Mouse (Mus musculus): ENCODE measurements around the gene Zfp13. TPM values are rescaled to one million over a fixed set of nuclear protein-coding genes. Genes with fewer than 3 reads are reported as not detected.
"Not testable (repeated sequence)": the region's sequence is repeated elsewhere in the genome, so short reads cannot be mapped to it uniquely, and the experiment has no call there.

Gene Zfp13
- polyA plus RNA-seq, 1 experiment from 2014 or later = 3.4 TPM

GRCm38 (mm10) chr17:23539608-23540007 is 59.7 kb downstream of the Zfp13 start:
- 96% methylated on average over 5 of the region's 5 CpGs for WGBS
- no peak for TF ChIP-seq CTCF (IDR thresholded peaks at IDR 0.05; ENCODE audit: low read depth)

DNA sequence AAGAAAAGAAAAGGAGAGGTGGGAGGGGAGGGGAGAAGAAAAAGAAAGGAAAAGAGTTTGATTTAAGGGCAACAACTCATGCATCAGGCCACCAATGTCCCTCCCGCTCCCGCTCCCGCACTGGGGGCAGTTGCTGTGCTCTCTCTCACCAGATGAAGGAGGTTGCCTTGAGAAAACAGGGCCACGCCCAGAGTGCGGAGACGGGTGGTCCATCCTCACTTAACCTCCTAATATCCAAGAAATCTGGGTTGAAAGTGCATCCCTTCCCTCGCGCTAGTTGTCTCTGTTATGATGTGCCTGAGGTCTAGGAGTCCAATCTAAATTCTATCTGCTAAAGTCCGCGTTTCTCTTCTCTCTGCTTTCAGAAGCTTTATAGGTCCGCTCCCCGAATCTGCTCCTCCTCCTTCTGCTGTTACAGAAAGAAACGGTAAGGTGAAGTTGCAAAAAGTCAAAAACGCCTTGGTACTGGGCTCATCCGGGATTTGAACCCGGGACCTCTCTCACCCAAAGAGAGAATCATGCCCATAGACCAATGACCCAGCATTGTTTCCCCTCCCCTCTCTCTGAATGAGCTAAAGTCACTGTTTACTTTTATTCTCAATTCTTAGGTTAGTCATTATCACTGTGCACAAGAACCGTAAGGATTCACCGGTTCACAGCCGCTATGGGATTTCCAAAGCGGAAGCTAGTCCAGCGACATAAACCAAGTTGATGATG is 60.8 kb downstream of the Zfp13 start:
- H3K4me3 ChIP-seq (ENCODE audit: low read depth, low read length) = peak overlapping the region; percentile 27
- WGBS = 10% methylated on average over 21 of the region's 21 CpGs
- peaks cover 9% of the 10 kb centered on the region; the same call in 1 of the 2 replicates for H3K27me3 ChIP-seq (replicated peaks; ENCODE audit: control insufficient read depth, insufficient read depth, low read length)
- H3K4me1 ChIP-seq (replicated peaks; ENCODE audit: control insufficient read depth, insufficient read depth, low read length) = peaks cover 6% of the 10 kb centered on the region; the same call in 1 of the 2 replicates
- no peak for ATAC-seq
- H3K9ac ChIP-seq (ENCODE audit: low read depth, low read length) = no peak overlapping the region
- peak overlapping the region; percentile 57 for H3K4me2 ChIP-seq (replicated peaks; ENCODE audit: low read depth)
- no peaks in the 10 kb centered on the region for H3K9me3 ChIP-seq (ENCODE audit: control insufficient read depth)
- no peak for TF ChIP-seq CTCF (IDR thresholded peaks at IDR 0.05; ENCODE audit: low read depth)
- H3K27ac ChIP-seq (ENCODE audit: low read depth, low read length) = no peak overlapping the region
- H3K36me3 ChIP-seq (ENCODE audit: control insufficient read depth, insufficient read depth) = no peaks in the 10 kb centered on the region

More at GRCm38 (mm10) chr17:23539608-23540007, 59.7 kb downstream of the Zfp13 start:
- peaks cover 9% of the 10 kb centered on the region; the same call in 1 of the 2 replicates for H3K27me3 ChIP-seq (replicated peaks; ENCODE audit: control insufficient read depth, insufficient read depth, low read length)
- H3K36me3 ChIP-seq (ENCODE audit: control insufficient read depth, insufficient read depth) = no peaks in the 10 kb centered on the region
- no peak overlapping the region for H3K9ac ChIP-seq (ENCODE audit: low read depth, low read length)
- no peak overlapping the region for H3K27ac ChIP-seq (ENCODE audit: low read depth, low read length)
- no peak overlapping the region for H3K4me3 ChIP-seq (ENCODE audit: low read depth, low read length)
- H3K9me3 ChIP-seq (ENCODE audit: control insufficient read depth) = no peaks in the 10 kb centered on the region
- H3K4me1 ChIP-seq (replicated peaks; ENCODE audit: control insufficient read depth, insufficient read depth, low read length) = peaks cover 6% of the 10 kb centered on the region
- H3K4me2 ChIP-seq (replicated peaks; ENCODE audit: low read depth) = no peak overlapping the region
- no peak for ATAC-seq

DNA sequence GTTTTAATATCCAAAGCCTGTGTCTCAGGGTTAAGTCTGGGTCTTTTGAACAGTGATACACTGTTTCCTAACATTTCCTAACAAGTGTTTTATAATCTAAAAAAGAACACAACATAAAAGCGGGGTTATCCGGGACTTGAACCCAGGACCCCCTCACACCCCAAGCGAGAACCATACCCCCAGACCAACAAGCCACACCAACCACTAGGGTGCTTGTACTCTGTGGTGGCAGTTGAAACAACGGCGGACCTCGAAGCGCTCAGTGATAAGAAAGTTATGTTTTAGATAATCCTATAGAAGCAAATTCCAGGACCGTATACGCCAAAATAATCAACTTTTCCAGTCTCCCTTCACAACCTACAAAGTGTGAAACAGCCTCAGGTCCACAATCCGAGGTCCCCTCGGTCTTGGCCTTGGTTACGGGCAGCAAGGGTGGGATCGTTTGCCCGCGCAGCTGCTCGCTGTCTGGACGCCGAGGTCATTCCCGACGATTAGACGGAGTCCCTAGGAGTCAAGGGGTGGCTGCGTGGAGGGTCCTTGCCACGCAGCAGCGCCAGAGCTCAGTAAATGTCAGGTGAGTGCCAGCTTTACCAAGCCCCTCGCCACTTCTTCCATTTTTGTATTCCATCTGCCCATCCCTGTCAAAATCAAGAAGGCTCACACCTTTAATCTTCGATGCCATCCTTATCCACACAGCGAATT is 61.6 kb downstream of the Zfp13 start:
- Histone ChIP-seq H3K4me1 (replicated peaks; ENCODE audit: control insufficient read depth, insufficient read depth, low read length) (peaks cover 6% of the 10 kb centered on the region; the same call in 1 of the 2 replicates), H3K9ac (ENCODE audit: low read depth, low read length) (no peak overlapping the region), H3K4me3 (ENCODE audit: low read depth, low read length) (peak overlapping the region; percentile 27), H3K4me2 (replicated peaks; ENCODE audit: low read depth) (peak overlapping the region; percentile 57), H3K27ac (ENCODE audit: low read depth, low read length) (no peak overlapping the region), H3K36me3 (ENCODE audit: control insufficient read depth, insufficient read depth) (no peaks in the 10 kb centered on the region), H3K27me3 (replicated peaks; ENCODE audit: control insufficient read depth, insufficient read depth, low read length) (peaks cover 9% of the 10 kb centered on the region; the same call in 1 of the 2 replicates), H3K9me3 (ENCODE audit: control insufficient read depth) (no peaks in the 10 kb centered on the region)
- 7% methylated on average over 27 of the region's 27 CpGs for WGBS
- TF ChIP-seq CTCF (IDR thresholded peaks at IDR 0.05; ENCODE audit: low read depth) = no peak
- no peak for ATAC-seq

GRCm38 (mm10) chr17:23535046-23535788 is 64.1 kb downstream of the Zfp13 start:
- H3K27ac ChIP-seq (ENCODE audit: low read depth, low read length); H3K36me3 ChIP-seq (ENCODE audit: control insufficient read depth, insufficient read depth); ATAC-seq; H3K9me3 ChIP-seq (ENCODE audit: control insufficient read depth); H3K4me3 ChIP-seq (ENCODE audit: low read depth, low read length); H3K4me1 ChIP-seq (replicated peaks; ENCODE audit: control insufficient read depth, insufficient read depth, low read length); H3K9ac ChIP-seq (ENCODE audit: low read depth, low read length); H3K27me3 ChIP-seq (replicated peaks; ENCODE audit: control insufficient read depth, insufficient read depth, low read length): not testable (repeated sequence)
- peak overlapping the region; percentile 46 for H3K4me2 ChIP-seq (replicated peaks; ENCODE audit: low read depth)
- WGBS = 4% methylated on average over 13 of the region's 29 CpGs

- H3K36me3 ChIP-seq (ENCODE audit: control insufficient read depth, insufficient read depth); H3K9me3 ChIP-seq (ENCODE audit: control insufficient read depth); H3K4me1 ChIP-seq (replicated peaks; ENCODE audit: control insufficient read depth, insufficient read depth, low read length); H3K4me2 ChIP-seq (replicated peaks; ENCODE audit: low read depth); ATAC-seq; H3K27ac ChIP-seq (ENCODE audit: low read depth, low read length); H3K27me3 ChIP-seq (replicated peaks; ENCODE audit: control insufficient read depth, insufficient read depth, low read length); H3K9ac ChIP-seq (ENCODE audit: low read depth, low read length); H3K4me3 ChIP-seq (ENCODE audit: low read depth, low read length): not testable (repeated sequence)
- 11% methylated on average over 9 of the region's 23 CpGs for WGBS
These were observed 65.4 kb downstream of the Zfp13 start for GRCm38 (mm10) chr17:23533591-23534490.

DNA sequence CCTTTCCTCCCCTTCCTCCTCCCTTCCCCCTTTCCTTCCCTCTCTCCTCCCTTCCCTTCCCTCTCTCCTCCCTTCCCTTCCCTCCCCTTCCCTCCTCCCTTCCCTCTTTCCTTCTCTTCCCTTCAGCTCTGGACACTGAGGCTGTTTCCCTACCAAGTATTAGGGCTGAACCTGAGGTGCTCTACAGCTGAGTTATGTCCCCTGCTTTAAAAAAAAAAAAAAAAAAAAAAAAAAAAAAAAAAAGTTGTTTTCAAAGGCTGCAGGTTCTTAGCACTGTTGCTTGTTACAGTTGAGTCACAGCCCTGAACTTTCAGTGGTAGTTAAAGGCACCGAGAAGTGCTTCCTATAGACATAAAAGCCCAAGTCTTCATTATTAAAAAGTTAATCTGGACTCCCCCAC is 67.9 kb downstream of the Zfp13 start:
- 37% methylated on average over 1 of the region's 1 CpGs for WGBS
- H3K4me1 ChIP-seq (replicated peaks; ENCODE audit: control insufficient read depth, insufficient read depth, low read length); H3K4me2 ChIP-seq (replicated peaks; ENCODE audit: low read depth); ATAC-seq; H3K27ac ChIP-seq (ENCODE audit: low read depth, low read length); H3K9me3 ChIP-seq (ENCODE audit: control insufficient read depth); H3K9ac ChIP-seq (ENCODE audit: low read depth, low read length); H3K4me3 ChIP-seq (ENCODE audit: low read depth, low read length); H3K27me3 ChIP-seq (replicated peaks; ENCODE audit: control insufficient read depth, insufficient read depth, low read length); H3K36me3 ChIP-seq (ENCODE audit: control insufficient read depth, insufficient read depth): not testable (repeated sequence)

Other genes with a start within 250 kb of the Zfp13 start
- not detected in 2 replicates for gene Vmn2r116, start 214.9 kb downstream of the Zfp13 start, polyA plus RNA-seq (2015; fragmentation: Nextera tagmentation; extraction: Ambion mirVana)
- not detected in 2 replicates for gene Vmn2r117, start 119.8 kb downstream of the Zfp13 start, polyA plus RNA-seq (2015; fragmentation: Nextera tagmentation; extraction: Ambion mirVana)
- gene Zfp213, start 35.2 kb downstream of the Zfp13 start, polyA plus RNA-seq (2015; fragmentation: Nextera tagmentation; extraction: Ambion mirVana) = 8.1 and 8.2 TPM in 2 replicates
- gene Zscan10, start 1.4 kb upstream of the Zfp13 start, polyA plus RNA-seq (2015; fragmentation: Nextera tagmentation; extraction: Ambion mirVana) = not detected in 2 replicates
- gene Mmp25, start 45.8 kb upstream of the Zfp13 start, polyA plus RNA-seq (2015; fragmentation: Nextera tagmentation; extraction: Ambion mirVana) = 0.13 and 0.16 TPM in 2 replicates
- gene Bicdl2, start 61.0 kb upstream of the Zfp13 start, polyA plus RNA-seq (2015; fragmentation: Nextera tagmentation; extraction: Ambion mirVana) = 7.8 and 8.5 TPM in 2 replicates
- 131 and 136 TPM in 2 replicates for gene Hcfc1r1, start 74.1 kb upstream of the Zfp13 start, polyA plus RNA-seq (2015; fragmentation: Nextera tagmentation; extraction: Ambion mirVana)
- gene Thoc6, start 74.4 kb upstream of the Zfp13 start, polyA plus RNA-seq (2015; fragmentation: Nextera tagmentation; extraction: Ambion mirVana) = 14.7 and 15.5 TPM in 2 replicates
- gene Tnfrsf12a, start 78.0 kb upstream of the Zfp13 start, polyA plus RNA-seq (2015; fragmentation: Nextera tagmentation; extraction: Ambion mirVana) = 46.6 and 50.9 TPM in 2 replicates
- gene Cldn6, start 79.8 kb upstream of the Zfp13 start, polyA plus RNA-seq (2015; fragmentation: Nextera tagmentation; extraction: Ambion mirVana) = 0.38 and 0.42 TPM in 2 replicates
- gene Cldn9, start 84.5 kb upstream of the Zfp13 start, polyA plus RNA-seq (2015; fragmentation: Nextera tagmentation; extraction: Ambion mirVana) = 0.23 and 0.34 TPM in 2 replicates
- gene 1520401A03Rik, start 123.3 kb upstream of the Zfp13 start, polyA plus RNA-seq (2015; fragmentation: Nextera tagmentation; extraction: Ambion mirVana) = 0.05 TPM in 1 of 2 replicates, not detected in the other
- gene Pkmyt1, start 126.8 kb upstream of the Zfp13 start, polyA plus RNA-seq (2015; fragmentation: Nextera tagmentation; extraction: Ambion mirVana) = 12.4 and 12.6 TPM in 2 replicates
- 15.0 and 15.9 TPM in 2 replicates for gene Paqr4, start 141.4 kb upstream of the Zfp13 start, polyA plus RNA-seq (2015; fragmentation: Nextera tagmentation; extraction: Ambion mirVana)
- 2.7 and 2.8 TPM in 2 replicates for gene Kremen2, start 146.3 kb upstream of the Zfp13 start, polyA plus RNA-seq (2015; fragmentation: Nextera tagmentation; extraction: Ambion mirVana)
- gene Flywch1, start 172.1 kb upstream of the Zfp13 start, polyA plus RNA-seq (2015; fragmentation: Nextera tagmentation; extraction: Ambion mirVana) = 36.8 and 39.0 TPM in 2 replicates
- 17.6 and 19.1 TPM in 2 replicates for gene Flywch2, start 186.6 kb upstream of the Zfp13 start, polyA plus RNA-seq (2015; fragmentation: Nextera tagmentation; extraction: Ambion mirVana)
- 185 and 230 TPM in 2 replicates for gene Srrm2, start 191.0 kb upstream of the Zfp13 start, polyA plus RNA-seq (2015; fragmentation: Nextera tagmentation; extraction: Ambion mirVana)
- gene Elob, start 229.6 kb upstream of the Zfp13 start, polyA plus RNA-seq (2015; fragmentation: Nextera tagmentation; extraction: Ambion mirVana) = 994 and 1,025 TPM in 2 replicates
- gene Prss33, start 236.6 kb upstream of the Zfp13 start, polyA plus RNA-seq (2015; fragmentation: Nextera tagmentation; extraction: Ambion mirVana) = not detected in 2 replicates
- 16.2 and 23.1 TPM in 2 replicates for gene Prss32, start 244.4 kb upstream of the Zfp13 start, polyA plus RNA-seq (2015; fragmentation: Nextera tagmentation; extraction: Ambion mirVana)
- 5.2 and 6.2 TPM in 2 replicates for gene Prss41, start 244.7 kb upstream of the Zfp13 start, polyA plus RNA-seq (2015; fragmentation: Nextera tagmentation; extraction: Ambion mirVana)